Mouse (Mus musculus): ENCODE data around the gene Endog.

The Endog gene

DNA sequence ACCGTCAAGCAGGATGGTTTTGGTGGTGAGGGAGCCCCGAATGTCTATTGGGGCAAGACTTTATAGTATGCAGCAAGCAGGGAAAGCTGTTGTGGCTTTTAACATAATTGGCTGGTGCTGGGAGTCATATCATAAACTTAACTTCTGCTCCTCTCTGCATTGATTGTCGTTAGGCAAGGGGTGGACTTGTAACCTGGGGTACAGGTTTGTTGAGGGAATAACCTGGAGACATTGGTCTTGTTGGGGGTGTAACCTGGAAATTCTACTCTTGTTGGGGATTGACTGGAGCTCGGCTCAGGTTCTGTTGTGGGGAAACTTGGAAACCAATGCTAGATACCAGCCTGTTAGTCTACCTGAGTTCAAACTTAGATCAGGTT lies 40.9 kb downstream of the Endog start:
- no peak for DNase-seq

DNA sequence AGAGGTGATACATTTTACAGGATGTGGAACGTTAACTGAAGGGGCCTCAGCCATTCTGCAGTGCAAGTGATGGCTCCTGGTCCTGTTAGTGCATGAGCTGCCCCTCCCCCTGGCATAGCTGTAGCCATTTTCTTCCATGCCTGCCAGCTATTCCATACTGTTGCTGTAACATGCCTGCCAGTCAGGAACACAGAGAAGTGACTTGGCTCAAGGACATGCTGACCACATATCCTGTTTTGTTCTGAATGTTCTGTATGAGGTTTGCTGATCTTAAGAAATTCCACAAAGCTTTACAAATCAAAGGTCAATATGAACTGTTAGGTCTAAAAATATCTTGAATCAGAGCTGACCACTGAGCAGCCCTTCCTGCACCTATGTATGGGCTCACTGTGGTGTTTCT lies 41.7 kb downstream of the Endog start:
- DNase-seq, result no peak

DNA sequence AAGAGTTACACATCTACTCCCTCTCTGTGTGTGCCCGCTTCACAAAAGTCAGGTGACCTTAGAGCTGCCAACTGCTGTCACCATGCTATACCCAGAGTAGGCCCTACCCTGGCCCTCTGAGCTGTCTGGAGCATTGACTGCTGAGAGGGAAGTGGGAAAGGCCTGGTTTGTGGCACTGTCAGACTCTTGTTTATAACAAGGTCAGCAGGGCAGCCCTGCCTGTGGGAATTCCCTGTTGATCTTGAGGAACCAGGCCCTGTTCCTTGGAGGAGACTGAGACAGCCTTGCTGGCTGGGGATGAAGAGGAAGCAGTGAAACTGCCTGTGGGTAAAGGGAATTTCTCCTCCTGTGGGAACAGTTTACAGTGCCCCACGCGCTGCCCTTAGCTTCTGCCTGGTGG lies 43.5 kb downstream of the Endog start:
- no peak for DNase-seq

DNA sequence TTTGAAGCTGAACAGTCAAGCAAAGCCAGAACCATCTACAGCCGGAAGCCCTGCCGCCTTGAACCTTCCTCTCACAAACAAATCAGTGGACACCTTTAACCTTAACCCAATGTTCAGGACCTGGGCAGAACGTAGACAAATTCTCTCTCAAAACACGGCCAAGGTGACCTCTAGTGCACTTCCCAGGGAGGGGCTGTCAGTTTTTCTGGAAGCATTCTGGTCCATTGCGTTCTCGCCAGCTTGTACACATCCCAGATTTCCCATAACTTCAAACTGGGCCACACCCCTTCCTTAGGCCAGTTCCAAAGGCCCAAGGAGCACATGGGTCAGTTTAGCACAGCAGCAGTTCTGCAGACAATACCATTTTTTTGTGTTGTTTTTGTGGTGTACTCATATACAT lies 44.2 kb downstream of the Endog start:
- DNase-seq, result no peak

DNA sequence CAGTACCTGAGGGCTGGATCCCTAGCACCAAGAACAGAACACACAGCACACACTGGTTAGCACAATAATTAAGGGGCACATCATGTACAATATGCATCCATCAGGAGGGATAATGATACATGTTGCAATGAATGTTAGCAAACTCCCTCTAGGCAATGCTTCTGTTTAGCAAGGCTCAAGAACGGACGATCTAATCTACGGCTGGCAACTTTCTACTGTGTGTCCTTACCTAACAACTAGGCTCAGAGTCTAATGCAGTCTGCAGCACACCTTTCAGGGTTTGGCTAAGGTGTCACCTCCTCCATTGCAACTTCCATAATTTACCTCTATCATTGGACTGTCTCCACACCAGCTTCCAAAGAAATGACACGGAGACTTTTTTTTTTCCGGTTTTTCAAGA lies 45.0 kb downstream of the Endog start:
- DNase-seq, result no peak

All from kidney, adult 11 months (tissue).